Mouse (Mus musculus) adrenal gland, postnatal 10 days (tissue): ENCODE results near the gene AI464131. TPM values are rescaled to one million over a fixed set of nuclear protein-coding genes. Genes with fewer than 3 reads are reported as not detected.
"Not testable (repeated sequence)": the region's sequence is repeated elsewhere in the genome, so short reads cannot be mapped to it uniquely, and the experiment has no call there.

ENCODE experiments used
- DNase-seq: peaks from one replicate; pipeline ENCODE4 v3.0.0; 2021; ENCODE audit warnings: mixed read lengths
- total RNA-seq, 2 experiments: library from RNA; stranded (reverse); gene quantifications; 2 replicates each; pipeline ENCODE4 v1.2.3; 2021

Gene AI464131
- total RNA-seq, 2 experiments from 2014 or later = 13.3 to 17.4 TPM

- no peak for DNase-seq
Measured at GRCm38 (mm10) chr4:41470051-41470683, 32.7 kb downstream of the AI464131 start.

GRCm38 (mm10) chr4:41469199-41469598 lies 33.7 kb downstream of the AI464131 start:
- DNase-seq = no peak

- DNase-seq = peak; percentile 74
Measured at GRCm38 (mm10) chr4:41468396-41469080, 34.3 kb downstream of the AI464131 start.

GRCm38 (mm10) chr4:41465287-41465665 lies 37.6 kb downstream of the AI464131 start:
- DNase-seq = no peak

GRCm38 (mm10) chr4:41464345-41465286 lies 38.3 kb downstream of the AI464131 start, which contains the start of the genes Kif24 and Nudt2:
Gene Kif24 (minus strand): TSS chr4:41464887.
Gene Nudt2 (plus strand): TSS chr4:41465151.
- DNase-seq = peak; percentile 96

GRCm38 (mm10) chr4:41463051-41463738 lies 39.7 kb downstream of the AI464131 start:
- not testable (repeated sequence) for DNase-seq

GRCm38 (mm10) chr4:41460690-41461089 lies 42.2 kb downstream of the AI464131 start:
- DNase-seq = no peak

- DNase-seq = no peak
Measured at GRCm38 (mm10) chr4:41447595-41447994, 55.3 kb downstream of the AI464131 start.

Other genes starting within 250 kb of the AI464131 start
- gene Ubap2, start 227.9 kb downstream of the AI464131 start, total RNA-seq = 10 to 100 TPM; 39.0 to 46.7 TPM
- gene Dcaf12, start 188.2 kb downstream of the AI464131 start, total RNA-seq = 10 to 100 TPM; 47.2 to 51.8 TPM
- gene Ubap1, start 154.1 kb downstream of the AI464131 start, total RNA-seq = 10 to 100 TPM; 40.7 to 50.5 TPM
- 1 to 10 TPM; 2.8 to 4.5 TPM for gene Kif24, start 38.2 kb downstream of the AI464131 start, total RNA-seq
- gene Nudt2, start 37.9 kb downstream of the AI464131 start, total RNA-seq = 10 to 100 TPM; 30.2 to 30.9 TPM
- under 1 TPM in 1 of 2 experiments, not detected in 1; 0.45 TPM for gene 1110017D15Rik, start 14.3 kb upstream of the AI464131 start, total RNA-seq
- 10 to 100 TPM; 18.8 to 23.5 TPM for gene Fam219a, start 66.5 kb upstream of the AI464131 start, total RNA-seq
- gene Dnaic1, start 66.7 kb upstream of the AI464131 start, total RNA-seq = 1 to 10 TPM; 3.3 to 3.5 TPM
- 10 to 100 TPM; 10.3 to 10.5 TPM for gene Enho, start 137.2 kb upstream of the AI464131 start, total RNA-seq
- gene Cntfr, start 194.0 kb upstream of the AI464131 start, total RNA-seq = 10 to 100 TPM; 53.0 to 67.0 TPM
- 10 to 100 TPM; 61.0 to 68.2 TPM for gene Il11ra1, start 196.9 kb upstream of the AI464131 start, total RNA-seq
- gene Rpp25l, start 210.5 kb upstream of the AI464131 start, total RNA-seq = 10 to 100 TPM; 36.2 to 39.0 TPM
- gene Dctn3, start 220.1 kb upstream of the AI464131 start, total RNA-seq = 100 to 1,000 TPM; 100 to 104 TPM
- gene Arid3c, start 228.1 kb upstream of the AI464131 start, total RNA-seq = not detected